Mouse (Mus musculus): ENCODE results near the gene Gm17387. TPM values are rescaled to one million over a fixed set of nuclear protein-coding genes. Genes with fewer than 3 reads are reported as not detected.

The Gm17387 gene
- polyA plus RNA-seq, 1 experiment, result not detected

GRCm38 (mm10) chr7:141063353-141063752 lies 34.4 kb downstream of the Gm17387 start:
- H3K27me3 ChIP-seq (ENCODE audit: control insufficient read depth), result peaks cover 78% of the 10 kb centered on the region
- H3K4me1 ChIP-seq (ENCODE audit: control insufficient read depth), result peaks cover 22% of the 10 kb centered on the region
- no peaks in the 10 kb centered on the region; the same call in 1 of the 2 replicates for H3K9me3 ChIP-seq (ENCODE audit: control insufficient read depth, low read length)

GRCm38 (mm10) chr7:141064175-141064574 lies 35.2 kb downstream of the Gm17387 start:
- peaks cover 22% of the 10 kb centered on the region for H3K4me1 ChIP-seq (ENCODE audit: control insufficient read depth)
- no peak overlapping the region for H3K4me3 ChIP-seq (replicated peaks)
- peaks cover 77% of the 10 kb centered on the region for H3K27me3 ChIP-seq (ENCODE audit: control insufficient read depth)
- TF ChIP-seq TAL1 (IDR thresholded peaks at IDR 0.05; ENCODE audit: low read length) (no peak), GATA1 (IDR thresholded peaks at IDR 0.05; ENCODE audit: low read length) (no peak)
- H3K36me3 ChIP-seq (ENCODE audit: control insufficient read depth), result no peaks in the 10 kb centered on the region
- no peaks in the 10 kb centered on the region; the same call in 1 of the 2 replicates for H3K9me3 ChIP-seq (ENCODE audit: control insufficient read depth, low read length)

More at GRCm38 (mm10) chr7:141063353-141063752, 34.4 kb downstream of the Gm17387 start:
- H3K4me3 ChIP-seq (replicated peaks), result no peak overlapping the region
- H3K36me3 ChIP-seq (ENCODE audit: control insufficient read depth), result no peaks in the 10 kb centered on the region
- no peak for TF ChIP-seq GATA1 (IDR thresholded peaks at IDR 0.05; ENCODE audit: low read length)
- no peak for TF ChIP-seq TAL1 (IDR thresholded peaks at IDR 0.05; ENCODE audit: low read length)

GRCm38 (mm10) chr7:141064576-141064975 lies 35.6 kb downstream of the Gm17387 start:
- TF ChIP-seq TAL1 (IDR thresholded peaks at IDR 0.05; ENCODE audit: low read length) (no peak), GATA1 (IDR thresholded peaks at IDR 0.05; ENCODE audit: low read length) (no peak)
- Histone ChIP-seq H3K4me3 (replicated peaks) (no peak overlapping the region), H3K27me3 (ENCODE audit: control insufficient read depth) (peaks cover 76% of the 10 kb centered on the region), H3K4me1 (ENCODE audit: control insufficient read depth) (peaks cover 22% of the 10 kb centered on the region), H3K36me3 (ENCODE audit: control insufficient read depth) (no peaks in the 10 kb centered on the region), H3K9me3 (ENCODE audit: control insufficient read depth, low read length) (no peaks in the 10 kb centered on the region; the same call in 1 of the 2 replicates)

GRCm38 (mm10) chr7:141068351-141068750 lies 39.4 kb downstream of the Gm17387 start:
- Histone ChIP-seq H3K27me3 (ENCODE audit: control insufficient read depth) (peaks cover 71% of the 10 kb centered on the region), H3K36me3 (ENCODE audit: control insufficient read depth) (no peaks in the 10 kb centered on the region), H3K9me3 (ENCODE audit: control insufficient read depth, low read length) (no peaks in the 10 kb centered on the region; the same call in 1 of the 2 replicates), H3K4me3 (replicated peaks) (no peak overlapping the region), H3K4me1 (ENCODE audit: control insufficient read depth) (peaks cover 12% of the 10 kb centered on the region)
- TF ChIP-seq GATA1 (IDR thresholded peaks at IDR 0.05; ENCODE audit: low read length), result no peak
- no peak for TF ChIP-seq TAL1 (IDR thresholded peaks at IDR 0.05; ENCODE audit: low read length)

GRCm38 (mm10) chr7:141070058-141070862 lies 41.3 kb downstream of the Gm17387 start:
- no peaks in the 10 kb centered on the region; the same call in 1 of the 2 replicates for H3K9me3 ChIP-seq (ENCODE audit: control insufficient read depth, low read length)
- H3K4me3 ChIP-seq (replicated peaks), result no peak overlapping the region
- H3K36me3 ChIP-seq (ENCODE audit: control insufficient read depth), result no peaks in the 10 kb centered on the region
- peaks cover 10% of the 10 kb centered on the region for H3K4me1 ChIP-seq (ENCODE audit: control insufficient read depth)
- no peak for TF ChIP-seq GATA1 (IDR thresholded peaks at IDR 0.05; ENCODE audit: low read length)
- TF ChIP-seq TAL1 (IDR thresholded peaks at IDR 0.05; ENCODE audit: low read length), result no peak
- H3K27me3 ChIP-seq (ENCODE audit: control insufficient read depth), result peaks cover 68% of the 10 kb centered on the region

- Histone ChIP-seq H3K4me3 (replicated peaks) (no peak overlapping the region), H3K9me3 (ENCODE audit: control insufficient read depth, low read length) (no peaks in the 10 kb centered on the region; the same call in 1 of the 2 replicates), H3K36me3 (ENCODE audit: control insufficient read depth) (no peaks in the 10 kb centered on the region), H3K27me3 (ENCODE audit: control insufficient read depth) (peaks cover 74% of the 10 kb centered on the region), H3K4me1 (ENCODE audit: control insufficient read depth) (peaks cover 10% of the 10 kb centered on the region)
- TF ChIP-seq GATA1 (IDR thresholded peaks at IDR 0.05; ENCODE audit: low read length) (no peak), TAL1 (IDR thresholded peaks at IDR 0.05; ENCODE audit: low read length) (no peak)
These were observed 43.2 kb downstream of the Gm17387 start for GRCm38 (mm10) chr7:141072017-141072745.

- H3K9me3 ChIP-seq (ENCODE audit: control insufficient read depth, low read length), result no peaks in the 10 kb centered on the region; the same call in 1 of the 2 replicates
- TF ChIP-seq TAL1 (IDR thresholded peaks at IDR 0.05; ENCODE audit: low read length) (no peak), GATA1 (IDR thresholded peaks at IDR 0.05; ENCODE audit: low read length) (no peak)
- peaks cover 63% of the 10 kb centered on the region for H3K27me3 ChIP-seq (ENCODE audit: control insufficient read depth)
- H3K4me3 ChIP-seq (replicated peaks), result no peak overlapping the region
- H3K36me3 ChIP-seq (ENCODE audit: control insufficient read depth), result no peaks in the 10 kb centered on the region
- peaks cover 10% of the 10 kb centered on the region for H3K4me1 ChIP-seq (ENCODE audit: control insufficient read depth)
These were observed 44.9 kb downstream of the Gm17387 start for GRCm38 (mm10) chr7:141073782-141074181.

GRCm38 (mm10) chr7:141077841-141078240 lies 48.9 kb downstream of the Gm17387 start, which contains the start of gene Pkp3:
Pkp3 (plus strand) TSS chr7:141078218.
- Histone ChIP-seq H3K27me3 (ENCODE audit: control insufficient read depth) (peaks cover 41% of the 10 kb centered on the region), H3K4me3 (replicated peaks) (no peak within 1 kb of the TSS), H3K9me3 (ENCODE audit: control insufficient read depth, low read length) (no peaks in the 10 kb centered on the region), H3K36me3 (ENCODE audit: control insufficient read depth) (no peaks in the 10 kb centered on the region), H3K4me1 (ENCODE audit: control insufficient read depth) (peaks cover 7% of the 10 kb centered on the region)
- TF ChIP-seq GATA1 (IDR thresholded peaks at IDR 0.05; ENCODE audit: low read length) (no peak), TAL1 (IDR thresholded peaks at IDR 0.05; ENCODE audit: low read length) (no peak)

GRCm38 (mm10) chr7:141078876-141079275 lies 49.9 kb downstream of the Gm17387 start:
- H3K4me1 ChIP-seq (ENCODE audit: control insufficient read depth), result peaks cover 7% of the 10 kb centered on the region
- H3K9me3 ChIP-seq (ENCODE audit: control insufficient read depth, low read length), result no peaks in the 10 kb centered on the region
- H3K4me3 ChIP-seq (replicated peaks), result no peak overlapping the region
- TF ChIP-seq TAL1 (IDR thresholded peaks at IDR 0.05; ENCODE audit: low read length) (no peak), GATA1 (IDR thresholded peaks at IDR 0.05; ENCODE audit: low read length) (no peak)
- H3K27me3 ChIP-seq (ENCODE audit: control insufficient read depth), result peaks cover 38% of the 10 kb centered on the region
- H3K36me3 ChIP-seq (ENCODE audit: control insufficient read depth), result no peaks in the 10 kb centered on the region

Other genes starting within 250 kb of the Gm17387 start
- 0.05 TPM in 1 of 2 replicates, not detected in the other for gene Syce1, start 241.3 kb upstream of the Gm17387 start, polyA plus RNA-seq (2012)
- not detected in 2 replicates for gene Zfp941, start 207.0 kb upstream of the Gm17387 start, polyA plus RNA-seq (2012)
- gene Urah, start 194.1 kb upstream of the Gm17387 start, polyA plus RNA-seq (2012), result 0.06 TPM in 1 of 2 replicates, not detected in the other
- not detected in 2 replicates for gene Scgb1c1, start 183.6 kb upstream of the Gm17387 start, polyA plus RNA-seq (2012)
- not detected in 2 replicates for gene Odf3, start 181.3 kb upstream of the Gm17387 start, polyA plus RNA-seq (2012)
- not detected in 2 replicates for gene Gm45785, start 172.8 kb upstream of the Gm17387 start, polyA plus RNA-seq (2012)
- gene Ric8a, start 172.2 kb upstream of the Gm17387 start, polyA plus RNA-seq (2012), result 2.1 and 2.7 TPM in 2 replicates
- 0.95 and 1.2 TPM in 2 replicates for gene Bet1l, start 171.6 kb upstream of the Gm17387 start, polyA plus RNA-seq (2012)
- 13.2 and 18.4 TPM in 2 replicates for gene Psmd13, start 147.2 kb upstream of the Gm17387 start, polyA plus RNA-seq (2012)
- 1.8 and 1.9 TPM in 2 replicates for gene Sirt3, start 146.8 kb upstream of the Gm17387 start, polyA plus RNA-seq (2012)
- gene Cox8b, start 128.7 kb upstream of the Gm17387 start, polyA plus RNA-seq (2012), result not detected in 2 replicates
- gene Nlrp6, start 108.2 kb upstream of the Gm17387 start, polyA plus RNA-seq (2012), result not detected in 2 replicates
- 0.05 and 0.32 TPM in 2 replicates for gene Pgghg, start 87.7 kb upstream of the Gm17387 start, polyA plus RNA-seq (2012)
- not detected in 2 replicates for gene Ifitm5, start 78.8 kb upstream of the Gm17387 start, polyA plus RNA-seq (2012)
- gene Gm45717, start 73.2 kb upstream of the Gm17387 start, polyA plus RNA-seq (2012), result not detected in 2 replicates
- 3.3 and 3.7 TPM in 2 replicates for gene Ifitm2, start 73.1 kb upstream of the Gm17387 start, polyA plus RNA-seq (2012)
- 0.05 and 0.47 TPM in 2 replicates for gene Ifitm1, start 61.9 kb upstream of the Gm17387 start, polyA plus RNA-seq (2012)
- gene Ifitm3, start 18.4 kb upstream of the Gm17387 start, polyA plus RNA-seq (2012), result 0.26 and 0.29 TPM in 2 replicates
- not detected in 2 replicates for gene Ifitm6, start 11.2 kb upstream of the Gm17387 start, polyA plus RNA-seq (2012)
- gene B4galnt4, start 32.0 kb downstream of the Gm17387 start, polyA plus RNA-seq (2012), result 0.03 and 0.15 TPM in 2 replicates
- gene Pkp3, start 49.1 kb downstream of the Gm17387 start, polyA plus RNA-seq (2012), result 0.03 and 0.05 TPM in 2 replicates
- 0.16 and 0.19 TPM in 2 replicates for gene Sigirr, start 71.4 kb downstream of the Gm17387 start, polyA plus RNA-seq (2012)
- gene Ano9, start 88.7 kb downstream of the Gm17387 start, polyA plus RNA-seq (2012), result not detected in 2 replicates
- 148 and 156 TPM in 2 replicates for gene Ptdss2, start 93.3 kb downstream of the Gm17387 start, polyA plus RNA-seq (2012)
- 0.48 and 1.5 TPM in 2 replicates for gene Rnh1, start 143.7 kb downstream of the Gm17387 start, polyA plus RNA-seq (2012)
- gene Hras, start 164.9 kb downstream of the Gm17387 start, polyA plus RNA-seq (2012), result 34.0 and 43.9 TPM in 2 replicates
- 19.2 and 22.6 TPM in 2 replicates for gene Lrrc56, start 165.0 kb downstream of the Gm17387 start, polyA plus RNA-seq (2012)
- gene Lmntd2, start 184.9 kb downstream of the Gm17387 start, polyA plus RNA-seq (2012), result 0.28 and 0.51 TPM in 2 replicates
- 7.3 and 10.7 TPM in 2 replicates for gene Rassf7, start 186.7 kb downstream of the Gm17387 start, polyA plus RNA-seq (2012)
- gene Phrf1, start 199.7 kb downstream of the Gm17387 start, polyA plus RNA-seq (2012), result 19.7 and 20.3 TPM in 2 replicates
- gene Irf7, start 237.3 kb downstream of the Gm17387 start, polyA plus RNA-seq (2012), result 2.2 and 2.9 TPM in 2 replicates
- gene Cdhr5, start 247.7 kb downstream of the Gm17387 start, polyA plus RNA-seq (2012), result not detected in 2 replicates

Measured in erythroblast, embryonic 14.5 days (primary cell).